Mouse (Mus musculus) lung, embryonic 14.5 days (tissue): ENCODE data around the gene Tmem219. TPM values are rescaled to one million over a fixed set of nuclear protein-coding genes. Genes with fewer than 3 reads are reported as not detected.

Experiments
- ATAC-seq: fragments of 200-750 bp; cut with Nextera tagmentation; 2 replicates; pipeline ENCODE4 v1.8.0; 2017; ENCODE audit warnings: mild to moderate bottlenecking, moderate TSS enrichment, moderate library complexity; ENCODE audit not compliant: insufficient read depth
- DNase-seq: peaks from one replicate; pipeline ENCODE4 v3.0.0-alpha.2; 2015
- H3K27ac ChIP-seq: fragments of 300-500 bp; sonication (generic); 2 replicates; pipeline ENCODE4 v1.5.1; 2014; ENCODE audit warnings: low read depth, mild to moderate bottlenecking, moderate library complexity
- H3K27me3 ChIP-seq: fragments of 300-500 bp; sonication (generic); 2 replicates; pipeline ENCODE4 v1.6.1; 2014; ENCODE audit warnings: low read length, control low read depth; ENCODE audit not compliant: insufficient read depth
- H3K36me3 ChIP-seq: fragments of 300-500 bp; sonication (generic); 2 replicates; pipeline ENCODE4 v1.6.1; 2014; ENCODE audit warnings: control low read depth; ENCODE audit not compliant: insufficient read depth
- H3K4me1 ChIP-seq: fragments of 300-500 bp; sonication (generic); 2 replicates; pipeline ENCODE4 v1.6.1; 2014; ENCODE audit warnings: antibody characterized with exemption, control low read depth; ENCODE audit not compliant: insufficient read depth
- H3K4me2 ChIP-seq: fragments of 300-500 bp; sonication (generic); 2 replicates; pipeline ENCODE4 v1.6.1; 2014; ENCODE audit warnings: mild to moderate bottlenecking
- H3K4me3 ChIP-seq: fragments of 300-500 bp; sonication (generic); 2 replicates; pipeline ENCODE4 v1.5.1; 2014; ENCODE audit warnings: low read depth, low read length
- H3K9ac ChIP-seq: fragments of 300-500 bp; sonication (generic); 2 replicates; pipeline ENCODE4 v1.6.1; 2014
- H3K9me3 ChIP-seq: fragments of 300-500 bp; sonication (generic); 2 replicates; pipeline ENCODE4 v1.6.1; 2016; ENCODE audit warnings: low read depth, low read length, control low read depth
- CTCF ChIP-seq: IDR thresholded peaks from 2 replicates; pipeline ENCODE4 v1.5.1; 2016; ENCODE audit warnings: antibody characterized with exemption, low read depth
- WGBS: fragments of 180-500 bp; shearing (Covaris S2); extraction: QIAGEN DNeasy Blood & Tissue Kit; methylation state at CpG from one replicate; pipeline ENCODE4 v1.1.7; 2014; 5-methylcytosine and 5-hydroxymethylcytosine counted together
- polyA plus RNA-seq: library from polyadenylated mRNA; unstranded; fragments of >200 nt; fragmentation: Nextera tagmentation; extraction: Ambion mirVana; gene quantifications from 2 replicates; pipeline ENCODE4 v1.2.1, GENCODE M21; 2014

Gene Tmem219
- polyA plus RNA-seq, 1 experiment from 2014 or later = 31.5 TPM

DNA sequence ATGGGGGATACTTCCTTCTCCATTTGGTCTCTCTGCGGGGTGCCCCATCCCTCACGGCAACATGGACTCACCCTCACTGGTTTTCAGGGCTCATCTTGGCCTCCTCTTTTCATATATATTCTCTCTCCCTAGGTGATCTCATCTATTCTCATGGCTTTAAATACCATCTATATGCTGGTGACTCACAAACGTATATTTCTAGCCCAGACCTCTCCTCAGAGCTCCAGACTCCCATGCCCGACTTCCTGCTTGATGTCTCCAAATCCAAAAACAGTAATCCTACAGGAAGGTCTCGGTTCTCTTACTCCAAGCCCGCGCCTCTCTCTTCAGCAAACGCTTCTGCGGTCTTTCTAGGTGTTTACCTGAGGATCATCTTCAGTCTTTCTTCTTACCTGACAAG, 79.4 kb downstream of the Tmem219 start:
- Histone ChIP-seq H3K4me1 (no peaks in the 10 kb centered on the region), H3K9ac (no peak overlapping the region), H3K36me3 (no peaks in the 10 kb centered on the region), H3K27ac (no peak overlapping the region), H3K4me2 (no peak overlapping the region), H3K9me3 (no peaks in the 10 kb centered on the region), H3K27me3 (peaks cover 15% of the 10 kb centered on the region), H3K4me3 (no peak overlapping the region)
- WGBS = 72% methylated on average over 9 of the region's 9 CpGs
- DNase-seq (no peak), ATAC-seq (no peak)
- TF ChIP-seq CTCF = no peak

Other genes with a start within 250 kb of the Tmem219 start
- 1.4 and 2.6 TPM in 2 replicates for gene Sult1a1, start 246.5 kb downstream of the Tmem219 start, polyA plus RNA-seq
- gene Bola2, start 227.5 kb downstream of the Tmem219 start, polyA plus RNA-seq = 123 and 126 TPM in 2 replicates
- 8.9 and 9.7 TPM in 2 replicates for gene Slx1b, start 227.1 kb downstream of the Tmem219 start, polyA plus RNA-seq
- gene Coro1a, start 215.1 kb downstream of the Tmem219 start, polyA plus RNA-seq = 29.2 and 29.3 TPM in 2 replicates
- 111 and 117 TPM in 2 replicates for gene Mapk3, start 163.3 kb downstream of the Tmem219 start, polyA plus RNA-seq
- gene Gdpd3, start 156.6 kb downstream of the Tmem219 start, polyA plus RNA-seq = 3.3 and 3.4 TPM in 2 replicates
- 87.8 and 91.2 TPM in 2 replicates for gene Ypel3, start 146.0 kb downstream of the Tmem219 start, polyA plus RNA-seq
- 0.28 TPM in 1 of 2 replicates, not detected in the other for gene Tbx6, start 141.4 kb downstream of the Tmem219 start, polyA plus RNA-seq
- 278 and 300 TPM in 2 replicates for gene Ppp4c, start 130.4 kb downstream of the Tmem219 start, polyA plus RNA-seq
- 0.17 and 0.88 TPM in 2 replicates for gene Fam57b, start 125.2 kb downstream of the Tmem219 start, polyA plus RNA-seq
- not detected in 2 replicates for gene 4930451I11Rik, start 91.3 kb downstream of the Tmem219 start, polyA plus RNA-seq
- 0.33 and 0.80 TPM in 2 replicates for gene Doc2a, start 75.5 kb downstream of the Tmem219 start, polyA plus RNA-seq
- gene Hirip3, start 60.9 kb downstream of the Tmem219 start, polyA plus RNA-seq = 19.9 and 26.7 TPM in 2 replicates
- gene Ino80e, start 60.5 kb downstream of the Tmem219 start, polyA plus RNA-seq = 92.9 and 99.7 TPM in 2 replicates
- 34.8 and 40.1 TPM in 2 replicates for gene Taok2, start 38.2 kb downstream of the Tmem219 start, polyA plus RNA-seq
- 12.1 and 15.7 TPM in 2 replicates for gene Kctd13, start 6.0 kb upstream of the Tmem219 start, polyA plus RNA-seq
- gene Asphd1, start 26.7 kb upstream of the Tmem219 start, polyA plus RNA-seq = 0.39 TPM in 1 of 2 replicates, not detected in the other
- 0.68 and 1.1 TPM in 2 replicates for gene Sez6l2, start 27.6 kb upstream of the Tmem219 start, polyA plus RNA-seq
- 86.1 and 92.8 TPM in 2 replicates for gene Cdipt, start 53.0 kb upstream of the Tmem219 start, polyA plus RNA-seq
- gene Cdiptos, start 53.2 kb upstream of the Tmem219 start, polyA plus RNA-seq = 1.5 TPM in 2 replicates
- 7.7 and 8.0 TPM in 2 replicates for gene Mvp, start 91.7 kb upstream of the Tmem219 start, polyA plus RNA-seq
- gene Pagr1b, start 93.6 kb upstream of the Tmem219 start, polyA plus RNA-seq = 0.85 TPM in 1 of 2 replicates, not detected in the other
- 21.9 and 44.5 TPM in 2 replicates for gene Pagr1a, start 94.4 kb upstream of the Tmem219 start, polyA plus RNA-seq
- gene Gm42742, start 98.2 kb upstream of the Tmem219 start, polyA plus RNA-seq = 37.4 and 54.0 TPM in 2 replicates
- gene Prrt2, start 98.3 kb upstream of the Tmem219 start, polyA plus RNA-seq = 4.7 and 5.9 TPM in 2 replicates
- gene Maz, start 104.1 kb upstream of the Tmem219 start, polyA plus RNA-seq = 74.3 and 90.8 TPM in 2 replicates
- gene Kif22, start 119.6 kb upstream of the Tmem219 start, polyA plus RNA-seq = 168 and 180 TPM in 2 replicates
- not detected in 2 replicates for gene Zg16, start 164.4 kb upstream of the Tmem219 start, polyA plus RNA-seq
- 6.3 and 6.5 TPM in 2 replicates for gene AI467606, start 168.4 kb upstream of the Tmem219 start, polyA plus RNA-seq
- gene Qprt, start 199.3 kb upstream of the Tmem219 start, polyA plus RNA-seq = 0.22 and 0.47 TPM in 2 replicates
- 0.20 TPM in 1 of 2 replicates, not detected in the other for gene Spn, start 214.9 kb upstream of the Tmem219 start, polyA plus RNA-seq